Mouse (Mus musculus): Measurements from ENCODE around the gene Dst.
A peak's percentile ranks its signal among the peaks of the same experiment; 100 is the strongest.

Gene Dst

DNA sequence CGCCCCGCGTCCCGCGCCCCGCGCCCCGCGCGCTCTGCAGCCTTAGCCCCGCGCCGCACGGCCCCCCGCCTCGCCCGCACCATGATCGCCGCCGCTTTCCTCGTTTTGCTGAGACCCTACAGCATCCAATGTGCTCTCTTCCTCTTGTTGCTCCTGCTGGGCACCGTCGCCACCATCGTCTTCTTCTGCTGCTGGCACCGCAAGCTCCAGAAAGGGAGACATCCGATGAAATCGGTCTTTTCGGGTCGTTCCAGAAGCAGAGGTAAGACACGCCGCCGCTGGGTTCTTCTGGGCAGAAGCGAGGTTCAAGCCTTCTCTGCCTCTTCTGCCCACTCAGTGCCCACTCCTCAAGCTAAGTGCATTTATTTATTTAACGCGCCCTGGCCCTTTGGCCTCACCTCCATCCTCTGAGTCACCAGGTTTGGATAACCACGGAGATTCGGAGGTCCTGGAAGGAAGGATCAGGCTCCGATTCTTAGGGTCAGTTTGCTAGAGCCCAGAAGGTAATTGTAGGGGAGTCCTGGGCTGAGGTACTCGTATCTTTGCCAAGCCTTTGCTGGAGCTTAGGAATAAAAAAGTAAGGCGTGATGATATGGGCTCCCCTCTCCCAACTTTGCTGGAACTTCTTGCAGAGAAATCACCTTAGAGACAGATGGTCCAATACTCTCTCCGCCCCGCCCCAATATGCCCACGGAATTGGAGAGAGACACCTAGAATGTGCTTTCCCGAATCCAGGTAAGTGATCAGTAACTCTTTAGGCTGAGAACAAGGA, at the start of gene Dst:
TSS of gene Dst (plus strand) at position 35 of the 772 bp plus-strand sequence.
- 0 out of 2 replicates have a peak, but pooled peaks have one; percentile 0 for ATAC-seq (ENCODE audit: insufficient number of reproducible peaks, low FRiP score, low TSS enrichment)

DNA sequence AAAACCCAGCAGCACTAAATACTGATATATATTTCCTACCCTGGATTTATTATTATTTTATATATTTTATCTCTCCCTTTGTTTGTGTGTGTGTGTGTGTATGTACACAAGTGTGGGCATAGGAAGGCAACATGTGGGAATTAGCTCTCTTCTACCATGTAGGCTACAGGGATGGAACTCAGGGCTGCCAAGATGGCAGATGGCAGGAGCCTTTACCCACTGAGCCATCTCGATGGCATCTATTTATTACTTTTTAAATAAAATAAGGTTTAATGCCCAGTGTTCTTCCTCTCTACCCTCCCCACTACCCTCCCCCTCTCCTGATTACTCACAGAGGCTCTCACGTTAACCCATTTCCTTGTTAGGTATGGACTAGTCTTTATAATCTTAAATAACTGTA, 39.0 kb upstream of the Dst start:
- peak; percentile 66; the same call in 1 of the 2 replicates for ATAC-seq (ENCODE audit: insufficient number of reproducible peaks, low FRiP score, low TSS enrichment)

DNA sequence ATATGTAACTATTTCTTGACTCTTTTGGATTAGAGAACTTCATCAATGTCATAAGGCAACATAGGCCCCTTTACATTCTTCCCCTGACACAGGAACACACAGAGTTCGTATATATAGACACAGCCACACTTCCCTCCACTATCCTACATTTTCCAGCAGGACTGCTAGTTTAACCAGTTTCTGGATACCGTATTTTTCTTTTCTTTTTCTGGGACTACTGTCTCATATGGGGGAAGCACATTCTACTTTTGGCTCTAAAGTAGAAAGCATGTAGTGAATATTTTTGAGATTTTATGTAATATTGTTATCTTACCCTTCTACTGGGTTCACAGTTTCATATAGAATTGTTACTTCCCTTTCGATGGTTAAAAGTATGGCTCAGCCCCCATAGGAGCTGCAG, 38.6 kb upstream of the Dst start:
- no peak for ATAC-seq (ENCODE audit: insufficient number of reproducible peaks, low FRiP score, low TSS enrichment)

DNA sequence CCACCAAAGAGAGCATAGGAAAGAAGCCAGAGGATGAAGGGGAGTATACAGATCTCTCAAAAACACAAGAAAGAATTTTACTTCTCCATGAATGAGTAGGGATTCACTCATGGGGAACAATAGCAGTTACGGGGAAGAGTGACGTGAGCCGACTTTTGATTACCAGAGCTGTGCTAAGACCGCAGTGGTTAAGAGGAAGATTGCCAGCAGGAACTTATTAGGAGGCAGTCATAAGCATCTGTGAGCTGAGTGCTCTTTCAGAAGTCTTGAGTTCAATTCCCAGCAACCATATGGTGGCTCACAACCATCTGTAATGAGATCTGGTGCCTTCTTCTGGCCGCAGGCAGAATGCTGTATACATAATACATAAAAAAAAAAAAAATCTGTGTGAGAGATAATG, 34.5 kb upstream of the Dst start:
- ATAC-seq (ENCODE audit: insufficient number of reproducible peaks, low FRiP score, low TSS enrichment) = no peak

DNA sequence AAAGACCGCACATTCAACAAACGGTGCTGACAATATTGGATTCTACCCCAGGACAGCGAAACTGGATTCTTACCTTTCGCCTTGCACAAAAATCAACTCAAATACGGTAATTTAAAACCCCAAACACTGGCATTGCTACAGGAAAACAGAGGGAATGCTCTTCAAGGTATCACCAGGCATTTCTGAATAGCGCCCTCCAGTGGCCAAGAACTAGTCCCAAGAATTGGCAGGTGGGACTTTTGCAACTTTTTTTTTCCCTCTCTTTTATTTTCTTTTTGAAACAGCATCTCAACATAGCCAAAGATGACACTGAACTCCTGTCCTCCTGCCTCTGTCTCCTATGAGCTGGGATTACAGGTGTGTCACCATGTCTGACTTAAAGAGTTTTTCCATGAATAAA, 32.3 kb upstream of the Dst start:
- no peak for ATAC-seq (ENCODE audit: insufficient number of reproducible peaks, low FRiP score, low TSS enrichment)

DNA sequence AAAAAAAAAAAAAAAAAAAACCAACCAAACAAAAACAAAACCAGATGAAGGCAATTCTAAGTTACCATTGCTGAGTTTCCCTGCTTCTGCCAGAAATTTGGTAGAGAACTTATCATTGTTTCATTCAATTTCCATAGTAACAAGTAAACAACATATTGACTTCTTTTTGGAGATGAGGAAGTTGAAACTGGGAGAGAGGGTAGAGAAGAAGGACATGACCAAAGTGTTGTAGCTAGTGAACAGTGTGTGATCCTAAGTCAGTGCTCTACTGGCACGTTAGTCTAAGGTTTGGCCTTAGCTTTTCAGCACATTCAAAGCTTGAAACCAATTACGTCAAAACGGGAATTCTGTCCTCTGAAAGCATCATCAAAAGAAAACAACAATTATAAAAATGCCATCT, 31.6 kb upstream of the Dst start:
- ATAC-seq (ENCODE audit: insufficient number of reproducible peaks, low FRiP score, low TSS enrichment) = no peak

DNA sequence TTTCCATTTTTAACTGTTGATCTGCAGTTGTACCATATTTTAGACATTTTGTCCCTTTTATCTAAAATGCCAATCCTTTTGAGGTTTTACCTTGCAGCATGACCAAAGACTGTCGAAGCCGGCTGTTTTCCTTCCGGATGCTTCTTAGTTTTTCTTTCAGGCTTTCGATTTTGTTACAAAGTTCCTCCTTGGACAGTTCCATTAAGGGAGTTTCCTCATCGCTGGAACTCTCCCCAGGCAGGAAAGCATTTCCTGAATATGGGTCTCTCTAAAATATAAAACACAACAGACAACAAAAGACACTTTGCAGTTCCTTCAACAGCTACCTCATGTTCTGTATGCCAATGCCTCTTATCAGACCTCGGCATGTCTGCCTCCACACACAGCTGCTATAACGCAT, 29.9 kb upstream of the Dst start:
- ATAC-seq (ENCODE audit: insufficient number of reproducible peaks, low FRiP score, low TSS enrichment) = no peak

DNA sequence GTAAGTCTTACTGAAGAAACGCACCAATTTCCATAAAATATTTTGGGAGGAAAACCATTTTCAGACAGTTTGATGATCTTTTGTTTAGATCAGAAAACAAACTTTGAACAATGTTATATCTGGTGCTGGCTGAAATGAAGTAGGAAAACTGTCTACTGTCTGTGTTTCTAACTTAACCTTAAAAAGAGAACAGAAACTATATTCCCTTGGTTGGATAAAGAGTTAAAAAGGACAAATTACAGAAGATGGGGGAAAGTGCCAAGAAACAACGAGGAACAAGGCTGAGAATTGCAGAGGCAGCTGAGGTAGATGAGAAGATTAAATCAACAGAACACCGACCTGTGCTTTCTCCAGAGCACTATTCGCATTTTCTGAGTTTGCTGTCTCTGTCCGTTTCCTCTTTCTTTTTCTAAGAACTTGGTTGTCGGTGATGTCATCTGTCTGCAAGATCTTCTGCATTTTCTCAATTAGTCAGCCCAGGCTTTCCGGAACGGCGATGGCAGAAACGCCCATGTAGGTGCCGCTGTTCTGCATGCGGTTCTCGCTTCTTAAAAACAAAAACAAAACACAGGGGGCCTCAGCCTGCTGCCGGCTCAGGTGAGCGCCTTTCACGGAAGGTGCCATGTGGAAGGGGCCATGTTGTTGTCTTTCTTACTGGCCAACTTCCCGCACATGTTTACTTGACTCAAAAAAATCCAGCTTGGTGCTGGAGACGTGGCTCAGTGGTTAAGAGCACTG, 24.8 kb upstream of the Dst start:
- no peak for ATAC-seq (ENCODE audit: insufficient number of reproducible peaks, low FRiP score, low TSS enrichment)

DNA sequence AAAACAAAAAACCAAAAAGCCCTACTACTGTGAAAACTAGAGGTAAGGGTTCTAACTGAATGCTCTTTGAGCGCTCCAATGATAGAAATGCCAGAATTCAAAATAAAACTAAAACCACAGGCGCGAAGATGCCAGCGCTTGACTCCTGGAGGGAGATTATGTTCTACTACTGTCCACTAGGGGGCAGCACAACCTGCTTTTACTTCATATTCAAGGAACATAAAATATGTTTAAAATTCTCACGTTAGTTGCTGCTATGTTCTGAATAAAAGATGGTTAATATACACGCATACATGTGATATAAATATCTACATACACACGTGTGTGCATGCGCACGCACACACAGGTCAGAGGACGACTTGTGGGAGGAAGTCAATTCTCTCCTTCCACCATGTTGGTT, 15.2 kb upstream of the Dst start:
- no peak for ATAC-seq (ENCODE audit: insufficient number of reproducible peaks, low FRiP score, low TSS enrichment)

DNA sequence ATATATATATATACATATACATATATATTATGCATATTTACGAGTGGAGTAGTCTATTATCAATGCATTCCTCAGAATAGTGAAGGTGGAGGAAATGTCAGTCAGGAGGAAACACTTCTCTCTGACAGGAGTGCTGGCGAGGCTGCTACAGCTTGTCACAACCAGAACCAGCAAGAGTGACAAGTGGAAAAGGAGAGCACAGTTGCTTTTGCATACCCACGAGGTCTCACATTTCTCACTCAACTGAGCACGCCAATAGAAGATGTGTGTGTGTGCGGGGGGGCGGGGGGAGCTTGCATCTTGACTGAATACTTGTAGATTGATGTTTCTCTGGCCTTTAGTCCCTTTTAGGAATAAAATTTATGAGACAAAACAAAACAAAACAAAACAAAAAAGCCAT, 11.9 kb upstream of the Dst start:
- ATAC-seq (ENCODE audit: insufficient number of reproducible peaks, low FRiP score, low TSS enrichment) = no peak

DNA sequence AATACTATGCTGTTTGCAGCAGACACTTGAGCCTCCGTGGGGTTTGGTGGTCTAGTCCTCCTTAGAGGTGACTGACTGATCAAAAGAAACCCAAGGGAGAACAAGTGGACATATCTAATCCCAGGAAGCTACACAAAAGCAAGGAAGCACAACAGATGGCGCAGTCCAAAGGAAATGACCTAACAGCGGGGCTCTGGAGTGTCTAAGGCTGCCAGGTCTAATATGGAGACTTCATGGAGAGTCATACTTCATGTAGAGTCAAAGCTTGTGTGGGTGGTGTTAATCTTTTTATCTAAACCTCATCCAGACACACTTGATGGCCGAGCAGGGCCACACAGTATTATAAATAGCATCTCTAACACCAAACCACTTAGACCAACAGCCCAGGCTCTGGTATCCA, 11.4 kb upstream of the Dst start:
- ATAC-seq (ENCODE audit: insufficient number of reproducible peaks, low FRiP score, low TSS enrichment) = 0 out of 2 replicates have a peak, but pooled peaks have one; percentile 49

DNA sequence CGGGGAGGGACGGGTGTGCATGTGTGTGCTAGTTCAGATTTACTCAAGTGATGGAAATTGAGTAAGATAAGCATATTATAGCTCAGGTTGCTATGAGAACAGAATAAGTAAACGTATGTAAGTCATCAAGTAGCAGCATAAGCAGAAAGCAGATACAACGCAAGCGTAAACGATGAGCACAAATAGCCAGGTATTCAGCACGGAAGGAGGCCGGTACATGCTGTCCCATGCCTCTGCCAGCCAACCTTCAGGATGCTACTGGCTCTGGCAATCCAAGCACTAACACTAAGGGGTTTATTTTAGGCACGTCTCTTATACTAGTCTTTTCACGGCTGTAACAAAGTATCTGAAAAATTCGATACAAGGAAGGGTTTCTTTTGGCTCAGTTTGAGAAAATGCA, 10.6 kb upstream of the Dst start:
- 0 out of 2 replicates have a peak, but pooled peaks have one; percentile 38 for ATAC-seq (ENCODE audit: insufficient number of reproducible peaks, low FRiP score, low TSS enrichment)

DNA sequence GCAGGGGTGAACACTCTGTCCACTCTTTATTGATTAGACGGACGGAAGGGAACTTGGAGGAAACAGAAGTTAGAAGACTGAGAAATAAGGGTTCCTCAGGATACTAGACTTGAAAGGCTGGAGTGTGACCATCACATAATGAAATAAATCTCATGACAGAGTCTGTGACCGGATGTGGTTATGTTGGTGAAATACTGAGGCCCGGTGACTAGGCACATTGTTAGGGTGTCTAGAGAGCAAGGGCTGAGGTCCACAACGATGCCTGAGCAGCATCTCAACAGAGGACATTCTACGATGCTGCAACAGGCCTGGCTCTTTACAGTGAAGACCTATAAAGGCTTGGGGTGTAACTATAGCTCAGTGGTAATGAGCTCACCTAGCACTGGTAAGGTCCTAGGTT, 9.7 kb upstream of the Dst start:
- no peak for ATAC-seq (ENCODE audit: insufficient number of reproducible peaks, low FRiP score, low TSS enrichment)

DNA sequence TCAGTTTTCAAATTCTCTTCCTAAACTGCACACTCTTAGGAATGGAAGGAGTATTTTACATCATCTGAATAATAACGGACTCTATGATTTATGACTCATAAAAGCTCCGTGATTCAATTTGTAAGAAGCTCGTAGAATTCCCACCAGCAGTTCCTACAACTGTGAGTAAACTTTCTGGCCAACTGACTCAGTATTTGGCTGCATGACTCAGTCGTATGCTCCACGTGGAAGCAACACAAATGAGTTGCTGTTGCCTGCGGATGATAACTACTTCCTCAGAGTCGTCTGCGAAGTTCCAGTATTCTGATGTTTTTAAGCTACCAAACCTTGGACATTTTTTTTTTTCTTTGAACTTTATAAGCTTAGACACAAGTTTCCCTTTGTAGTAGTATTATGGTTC, 7.8 kb upstream of the Dst start:
- ATAC-seq (ENCODE audit: insufficient number of reproducible peaks, low FRiP score, low TSS enrichment) = no peak

DNA sequence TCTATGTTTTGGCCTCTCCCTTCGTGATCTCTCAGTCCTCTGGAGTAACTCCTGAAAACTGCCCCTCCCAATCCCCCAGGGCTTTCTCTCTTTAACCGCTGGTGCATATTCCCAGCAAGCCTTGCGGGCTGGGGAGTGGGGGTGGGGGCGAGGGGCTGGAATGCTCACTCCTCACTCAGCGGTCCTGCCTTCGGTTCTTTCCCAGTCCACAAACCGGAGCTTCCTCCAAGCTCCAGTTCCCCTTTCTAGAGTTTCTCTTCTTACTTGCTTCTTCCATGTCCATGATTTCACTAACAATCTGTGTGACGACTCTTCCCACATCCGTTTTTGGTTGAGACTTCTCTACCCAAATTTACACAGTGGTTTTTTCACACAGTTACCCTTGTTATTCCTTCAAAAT, 4.4 kb upstream of the Dst start:
- no peak for ATAC-seq (ENCODE audit: insufficient number of reproducible peaks, low FRiP score, low TSS enrichment)

DNA sequence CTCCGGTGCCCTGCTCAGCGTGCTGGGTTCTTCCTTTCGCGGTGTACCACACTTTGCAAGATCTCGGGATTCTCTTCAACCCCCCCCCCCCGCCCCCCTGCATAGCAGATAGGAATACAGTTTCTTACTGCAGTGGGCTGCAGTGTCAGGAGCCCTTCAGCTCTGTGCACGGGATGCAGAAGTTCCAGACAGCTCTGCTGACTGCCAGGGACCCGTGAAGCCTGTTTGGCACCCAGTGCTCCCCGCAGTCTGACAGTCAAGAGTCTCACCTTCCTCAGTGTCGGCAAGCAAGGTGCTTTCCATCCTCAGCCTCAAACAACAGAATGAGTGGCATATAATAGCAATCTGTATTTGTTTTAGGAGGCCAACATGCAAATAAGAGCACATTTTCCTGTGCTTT, 1.8 kb upstream of the Dst start:
- no peak for ATAC-seq (ENCODE audit: insufficient number of reproducible peaks, low FRiP score, low TSS enrichment)

DNA sequence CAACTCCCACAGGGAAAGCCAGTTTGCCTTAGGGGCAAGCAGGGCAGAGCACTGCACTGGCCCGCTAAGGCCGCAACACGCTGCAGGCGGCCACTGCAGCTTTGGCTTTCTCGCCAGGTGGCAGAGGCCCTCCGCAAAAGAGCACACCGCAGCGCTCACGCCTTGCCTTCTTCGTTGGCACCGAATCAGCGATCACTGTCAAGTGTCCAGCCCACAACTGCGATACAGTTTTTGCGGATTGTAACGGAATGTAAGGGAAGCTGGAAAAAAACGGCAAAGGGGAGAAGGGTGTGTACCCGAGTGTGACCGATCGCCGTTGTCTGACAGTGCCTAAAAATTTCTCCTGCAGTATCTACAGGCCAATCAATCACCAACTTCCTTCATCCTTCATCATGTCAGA, 1.1 kb upstream of the Dst start:
- ATAC-seq (ENCODE audit: insufficient number of reproducible peaks, low FRiP score, low TSS enrichment) = peak; percentile 31; the same call in 1 of the 2 replicates

DNA sequence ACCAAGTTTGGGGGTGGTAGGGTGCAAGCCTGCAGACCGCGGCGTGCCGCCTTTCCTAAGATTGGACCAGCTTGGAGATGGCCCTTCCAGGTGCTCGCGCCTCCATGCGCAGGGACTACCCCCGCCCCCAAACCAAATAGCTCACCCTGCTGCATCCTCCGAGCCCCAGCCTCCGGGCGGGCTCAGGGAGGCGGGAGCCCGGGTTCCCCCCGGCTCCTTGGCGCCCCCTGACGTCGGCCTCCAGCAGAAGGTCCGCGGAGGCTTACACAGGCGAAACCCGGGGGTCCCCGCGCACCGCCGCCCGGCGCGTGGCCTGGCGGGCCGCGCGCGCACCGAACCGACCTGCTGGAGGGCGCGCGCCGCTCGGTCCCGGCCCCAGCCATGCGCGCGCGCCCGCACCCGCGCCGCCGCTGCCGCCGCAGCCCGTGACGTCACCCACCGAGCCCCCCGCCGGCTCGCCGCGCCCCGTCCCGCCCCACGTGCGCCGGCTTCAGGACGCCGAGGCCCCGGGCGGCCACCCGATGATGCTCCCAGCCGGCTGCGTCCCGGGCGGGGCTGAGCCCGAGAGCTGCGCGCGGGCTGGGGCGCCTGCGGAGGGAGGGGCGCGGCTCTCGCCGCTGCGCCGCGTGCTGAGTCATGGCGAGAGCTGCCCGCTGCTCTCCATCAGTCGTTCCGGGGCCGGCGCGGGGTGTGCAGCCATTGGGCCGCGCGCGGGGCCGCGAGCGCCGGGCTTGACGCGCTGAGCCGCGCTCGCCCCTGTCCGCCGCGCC, 419 bp upstream of the Dst start, which contains the start of gene Bend6:
TSS of gene Bend6 (minus strand) at position 396 of the 770 bp plus-strand sequence.
- peak; percentile 78 for ATAC-seq (ENCODE audit: insufficient number of reproducible peaks, low FRiP score, low TSS enrichment)

DNA sequence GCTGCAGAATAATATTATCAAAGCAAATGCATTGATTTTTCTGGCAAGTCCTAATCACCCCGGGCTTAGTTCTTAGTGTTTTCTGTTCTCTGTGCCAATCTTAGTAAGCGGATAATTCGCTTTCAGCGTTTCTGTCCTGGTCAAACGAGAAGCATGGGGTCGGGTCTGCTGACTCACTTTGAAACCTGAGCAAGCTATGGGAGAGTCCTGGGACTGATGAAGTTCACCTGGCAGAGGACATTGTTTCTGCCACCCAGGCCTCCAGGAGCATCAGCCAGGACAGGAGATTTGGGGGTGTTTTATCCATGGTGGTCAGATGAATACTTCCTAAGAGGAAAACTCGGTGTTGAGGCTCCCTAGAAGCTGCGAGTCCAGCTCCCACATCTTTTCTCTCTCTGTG, 3.6 kb downstream of the Dst start:
- no peak for ATAC-seq (ENCODE audit: insufficient number of reproducible peaks, low FRiP score, low TSS enrichment)

DNA sequence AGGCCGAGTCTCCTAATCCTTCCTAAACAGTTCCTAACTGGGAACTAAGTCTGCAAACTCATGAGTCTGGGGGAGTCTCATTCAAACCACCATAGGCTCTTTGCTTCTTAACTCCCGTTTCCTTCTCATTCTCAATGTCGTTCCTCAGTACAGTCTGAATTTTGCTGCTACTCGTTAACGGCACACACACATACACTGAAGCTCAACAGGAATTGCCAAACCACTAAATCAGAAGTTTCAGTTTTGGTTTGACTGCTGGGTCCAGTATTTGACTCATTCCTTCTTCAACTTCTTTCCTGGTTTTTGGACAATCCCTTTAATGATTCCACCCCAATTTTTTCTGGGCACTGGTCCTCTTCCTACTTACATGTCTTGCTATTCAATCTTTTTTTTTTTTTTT, 8.5 kb downstream of the Dst start:
- no peak for ATAC-seq (ENCODE audit: insufficient number of reproducible peaks, low FRiP score, low TSS enrichment)

DNA sequence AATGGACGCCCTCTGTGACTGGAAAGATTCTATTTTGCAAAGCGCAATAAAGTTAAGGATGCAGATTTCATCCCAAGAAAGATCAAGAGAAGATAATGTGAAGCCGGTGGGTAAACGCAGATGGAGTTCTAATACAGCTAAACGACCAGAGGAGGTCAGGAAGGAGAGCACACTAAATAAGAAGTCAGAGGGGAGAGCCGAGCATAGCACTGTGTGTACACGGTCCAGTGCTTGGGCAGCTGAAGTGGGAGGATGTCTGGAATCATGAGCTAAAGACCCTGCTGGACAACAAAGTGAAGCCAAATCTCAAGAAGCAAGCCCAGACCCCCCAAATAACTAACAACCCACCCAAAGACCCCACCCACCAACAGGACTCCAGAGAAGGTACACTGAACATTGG, 14.9 kb downstream of the Dst start:
- ATAC-seq (ENCODE audit: insufficient number of reproducible peaks, low FRiP score, low TSS enrichment) = no peak

Data from cerebellum, adult (tissue).